Mouse (Mus musculus): Measurements from ENCODE around the gene Ccdc28b. TPM values are rescaled to one million over a fixed set of nuclear protein-coding genes. Genes with fewer than 3 reads are reported as not detected.

The Ccdc28b gene
- polyA plus RNA-seq, 1 experiment from 2014 or later, result 46.5 TPM

- no peak overlapping the region for H3K9ac ChIP-seq
Observed at GRCm38 (mm10) chr4:129622120-129622802, 1.5 kb downstream of the Ccdc28b start.

GRCm38 (mm10) chr4:129621283-129621841 lies 2.4 kb downstream of the Ccdc28b start:
- H3K36me3 ChIP-seq, result 0 out of 2 replicates have a peak, but pooled peaks cover 6% of the 10 kb centered on the region
- 74% methylated on average over 8 of the region's 8 CpGs for WGBS
- no peak overlapping the region for H3K4me3 ChIP-seq (replicated peaks)
- H3K4me1 ChIP-seq, result peaks cover 36% of the 10 kb centered on the region
- no peaks in the 10 kb centered on the region for H3K27me3 ChIP-seq (replicated peaks)
- no peaks in the 10 kb centered on the region for H3K9me3 ChIP-seq
- ATAC-seq (ENCODE audit: insufficient read depth, low FRiP score, low read depth), result no peak
- H3K4me2 ChIP-seq, result no peak overlapping the region
- peak overlapping the region; percentile 46; the same call in 1 of the 2 replicates for H3K27ac ChIP-seq
- no peak overlapping the region for H3K9ac ChIP-seq

More at GRCm38 (mm10) chr4:129622120-129622802, 1.5 kb downstream of the Ccdc28b start:
- no peak overlapping the region; the same call in 1 of the 2 replicates for H3K4me2 ChIP-seq
- ATAC-seq (ENCODE audit: insufficient read depth, low FRiP score, low read depth), result no peak
- H3K4me3 ChIP-seq (replicated peaks), result peak overlapping the region; percentile 66; the same call in 1 of the 2 replicates
- no peaks in the 10 kb centered on the region for H3K9me3 ChIP-seq
- peaks cover 36% of the 10 kb centered on the region for H3K4me1 ChIP-seq
- H3K27me3 ChIP-seq (replicated peaks), result no peaks in the 10 kb centered on the region
- 0 out of 2 replicates have a peak, but pooled peaks cover 3% of the 10 kb centered on the region for H3K36me3 ChIP-seq
- H3K27ac ChIP-seq, result no peak overlapping the region
- 72% methylated on average over 11 of the region's 11 CpGs for WGBS

DNA sequence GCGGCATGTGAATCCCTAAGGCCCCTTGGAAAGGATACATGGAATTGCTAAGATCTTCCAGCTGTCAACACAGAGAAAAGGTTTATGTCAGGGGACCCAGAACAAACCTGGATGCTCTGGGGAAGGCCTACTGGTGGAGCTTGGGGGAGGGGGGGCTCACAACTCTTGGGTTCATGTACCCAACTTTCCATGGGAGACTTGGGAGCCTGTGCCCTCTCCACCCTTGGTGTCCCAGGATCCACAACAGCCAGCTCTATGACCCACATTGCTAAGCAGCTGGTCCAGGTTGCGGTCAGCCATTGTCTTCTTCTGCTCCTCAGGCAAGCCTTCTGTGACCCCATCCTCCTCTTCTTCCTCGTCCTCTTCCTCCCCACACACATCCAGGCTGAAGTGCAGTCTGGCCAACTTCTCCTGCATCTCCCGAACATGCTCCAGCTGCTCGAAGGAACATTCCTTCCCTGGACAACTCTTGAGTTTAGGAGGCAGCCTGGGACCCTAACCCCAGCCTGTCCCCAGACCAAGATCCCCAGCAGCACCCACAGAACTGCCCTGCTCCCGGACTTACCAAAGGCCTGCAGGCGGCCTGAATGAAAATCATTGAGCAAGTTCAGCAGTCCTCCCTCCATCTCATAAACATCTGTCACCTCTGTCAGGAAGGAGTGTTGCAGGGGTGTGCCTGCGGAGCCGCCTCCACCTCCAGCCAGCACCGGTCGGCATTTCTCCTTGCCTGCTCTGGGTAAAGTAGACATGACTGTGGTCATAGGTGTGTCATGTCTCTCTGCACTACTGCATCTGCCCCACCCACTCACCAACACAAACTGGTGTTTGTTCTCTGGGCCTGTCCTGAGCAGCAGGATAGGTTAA lies 3.1 kb downstream of the Ccdc28b start:
- WGBS, result 79% methylated on average over 11 of the region's 11 CpGs
- Histone ChIP-seq H3K9ac (no peak overlapping the region), H3K36me3 (0 out of 2 replicates have a peak, but pooled peaks cover 9% of the 10 kb centered on the region), H3K4me3 (replicated peaks) (no peak overlapping the region), H3K4me2 (0 out of 2 replicates have a peak overlapping the region, but pooled peaks have one; percentile 9), H3K27me3 (replicated peaks) (no peaks in the 10 kb centered on the region), H3K27ac (peak overlapping the region; percentile 46; the same call in 1 of the 2 replicates), H3K9me3 (no peaks in the 10 kb centered on the region), H3K4me1 (peaks cover 36% of the 10 kb centered on the region)
- ATAC-seq (ENCODE audit: insufficient read depth, low FRiP score, low read depth), result no peak

DNA sequence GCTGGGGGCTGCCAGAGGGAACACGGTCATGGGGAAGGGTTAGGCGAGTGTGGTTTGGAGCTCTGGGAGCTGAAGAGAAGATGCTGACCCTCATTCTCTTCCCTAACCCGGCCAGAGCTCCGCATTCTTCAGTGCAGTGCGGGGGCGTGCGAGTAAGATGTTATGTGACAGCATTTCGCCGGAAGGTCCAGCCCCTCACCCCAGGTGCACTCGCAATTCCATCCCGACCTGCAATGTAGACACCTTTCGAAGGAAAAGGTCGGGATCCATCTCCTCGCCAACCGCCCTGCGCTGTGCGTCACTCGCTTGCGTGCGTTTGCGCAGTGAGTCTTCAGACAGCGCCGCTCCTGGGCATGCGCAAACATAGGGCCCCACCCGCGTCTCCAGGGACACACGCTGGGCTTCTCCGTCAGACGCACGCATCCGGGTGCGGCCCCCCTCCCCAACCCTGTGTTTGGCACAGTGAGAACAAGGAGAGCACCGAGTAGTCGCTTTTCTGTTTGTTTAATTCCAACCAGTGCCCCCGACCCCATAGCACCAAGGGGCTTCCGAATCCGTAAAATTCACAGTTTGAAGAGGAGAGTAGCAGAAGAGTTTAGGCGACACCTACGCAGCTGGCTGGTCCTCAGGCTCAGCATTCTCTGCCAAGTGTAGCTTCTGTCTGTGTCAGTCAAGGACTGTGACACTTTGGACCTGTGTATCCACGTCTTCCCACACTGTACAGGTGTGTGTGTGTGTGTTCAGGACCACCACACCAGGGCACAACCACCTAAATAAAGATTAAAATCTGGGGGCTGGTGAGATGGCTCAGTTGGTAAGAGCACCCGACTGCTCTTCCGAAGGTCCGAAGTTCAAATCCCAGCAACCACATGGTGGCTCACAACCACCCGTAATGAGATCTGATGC lies 4.7 kb downstream of the Ccdc28b start, which contains the start of gene Iqcc:
Gene Iqcc, minus strand, starts transcription at position 314 of the 906 bp plus-strand sequence.
- 4% methylated on average over 44 of the region's 44 CpGs for WGBS
- no peaks in the 10 kb centered on the region for H3K27me3 ChIP-seq (replicated peaks)
- peak within 1 kb of the TSS; percentile 76 for H3K4me3 ChIP-seq (replicated peaks)
- peaks cover 23% of the 10 kb centered on the region for H3K4me1 ChIP-seq
- H3K27ac ChIP-seq, result peak within 1 kb of the TSS; percentile 88
- ATAC-seq (ENCODE audit: insufficient read depth, low FRiP score, low read depth), result peak; percentile 87
- 0 out of 2 replicates have a peak, but pooled peaks cover 9% of the 10 kb centered on the region for H3K36me3 ChIP-seq
- peak within 1 kb of the TSS; percentile 85 for H3K4me2 ChIP-seq
- H3K9me3 ChIP-seq, result no peaks in the 10 kb centered on the region
- peak within 1 kb of the TSS; percentile 78 for H3K9ac ChIP-seq

DNA sequence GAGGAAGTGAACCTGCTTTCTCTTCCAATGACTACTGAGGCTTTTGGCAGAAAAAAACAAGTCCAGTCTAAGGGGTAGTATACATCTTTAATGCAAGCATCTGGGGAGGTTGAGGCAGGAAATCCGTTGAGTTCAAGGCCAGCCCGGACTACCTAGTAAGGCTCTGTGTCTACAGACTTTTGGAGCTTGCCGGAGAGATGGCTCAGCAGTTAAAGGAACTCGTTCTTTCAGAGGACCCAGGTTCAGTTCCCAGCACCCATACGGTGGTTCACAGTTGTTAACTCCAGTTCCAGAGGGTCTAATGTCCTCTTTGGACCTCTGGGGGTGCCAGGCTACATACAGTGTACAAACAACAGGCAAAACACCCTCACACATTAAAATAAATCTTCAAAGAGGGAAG lies 5.7 kb downstream of the Ccdc28b start:
- H3K4me1 ChIP-seq, result peaks cover 20% of the 10 kb centered on the region

GRCm38 (mm10) chr4:129617121-129617641 lies 6.6 kb downstream of the Ccdc28b start:
- ATAC-seq (ENCODE audit: insufficient read depth, low FRiP score, low read depth), result no peak
- H3K4me2 ChIP-seq, result no peak overlapping the region
- no peak overlapping the region for H3K9ac ChIP-seq
- H3K4me1 ChIP-seq, result peaks cover 12% of the 10 kb centered on the region; the same call in 1 of the 2 replicates
- no peaks in the 10 kb centered on the region for H3K9me3 ChIP-seq
- no peaks in the 10 kb centered on the region for H3K27me3 ChIP-seq (replicated peaks)
- no peak overlapping the region for H3K27ac ChIP-seq
- H3K4me3 ChIP-seq (replicated peaks), result no peak overlapping the region
- WGBS, result 94% methylated on average over 7 of the region's 7 CpGs
- H3K36me3 ChIP-seq, result 0 out of 2 replicates have a peak, but pooled peaks cover 9% of the 10 kb centered on the region

More for the DNA sequence above, 5.7 kb downstream of the Ccdc28b start:
- ATAC-seq (ENCODE audit: insufficient read depth, low FRiP score, low read depth), result no peak
- peak overlapping the region; percentile 76 for H3K4me3 ChIP-seq (replicated peaks)
- H3K9ac ChIP-seq, result peak overlapping the region; percentile 78; the same call in 1 of the 2 replicates
- peak overlapping the region; percentile 85 for H3K4me2 ChIP-seq
- no peaks in the 10 kb centered on the region for H3K9me3 ChIP-seq
- 93% methylated on average over 5 of the region's 5 CpGs for WGBS
- no peaks in the 10 kb centered on the region for H3K27me3 ChIP-seq (replicated peaks)
- peak overlapping the region; percentile 82; the same call in 1 of the 2 replicates for H3K27ac ChIP-seq
- H3K36me3 ChIP-seq, result 0 out of 2 replicates have a peak, but pooled peaks cover 9% of the 10 kb centered on the region

DNA sequence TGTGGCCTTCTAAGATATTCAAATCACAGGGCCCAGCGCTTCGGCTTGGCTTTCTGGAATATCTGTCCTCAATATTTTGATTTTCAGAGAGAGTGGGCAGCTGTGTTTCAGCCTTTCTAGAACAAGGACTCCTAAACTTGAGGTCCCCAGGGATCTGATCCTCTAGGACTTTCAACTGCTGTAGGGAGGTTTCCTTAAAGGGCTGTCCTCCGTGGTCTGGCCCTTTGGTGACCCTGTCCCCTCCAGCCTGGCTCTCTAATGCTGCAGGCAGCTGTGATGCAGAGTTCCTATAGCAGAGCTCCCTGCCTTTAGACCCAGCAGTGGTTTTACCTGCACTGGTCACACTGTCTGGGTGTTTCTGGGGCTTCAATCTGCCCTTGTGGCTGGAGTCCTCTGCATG lies 7.1 kb downstream of the Ccdc28b start:
- Histone ChIP-seq H3K4me3 (replicated peaks) (no peak overlapping the region), H3K4me1 (peaks cover 9% of the 10 kb centered on the region; the same call in 1 of the 2 replicates), H3K9me3 (no peaks in the 10 kb centered on the region), H3K4me2 (no peak overlapping the region), H3K36me3 (0 out of 2 replicates have a peak, but pooled peaks cover 9% of the 10 kb centered on the region), H3K27ac (no peak overlapping the region), H3K27me3 (replicated peaks) (no peaks in the 10 kb centered on the region), H3K9ac (no peak overlapping the region)
- no peak for ATAC-seq (ENCODE audit: insufficient read depth, low FRiP score, low read depth)
- WGBS, result 95% methylated on average over 3 of the region's 3 CpGs

- Histone ChIP-seq H3K4me2 (no peak overlapping the region), H3K36me3 (0 out of 2 replicates have a peak, but pooled peaks cover 9% of the 10 kb centered on the region), H3K27ac (no peak overlapping the region), H3K4me1 (peaks cover 6% of the 10 kb centered on the region; the same call in 1 of the 2 replicates), H3K9me3 (no peaks in the 10 kb centered on the region), H3K4me3 (replicated peaks) (no peak overlapping the region), H3K9ac (no peak overlapping the region), H3K27me3 (replicated peaks) (no peaks in the 10 kb centered on the region)
- ATAC-seq (ENCODE audit: insufficient read depth, low FRiP score, low read depth), result no peak
- WGBS, result 86% methylated on average over 9 of the region's 9 CpGs
Observed at GRCm38 (mm10) chr4:129615801-129616290, 7.9 kb downstream of the Ccdc28b start.

DNA sequence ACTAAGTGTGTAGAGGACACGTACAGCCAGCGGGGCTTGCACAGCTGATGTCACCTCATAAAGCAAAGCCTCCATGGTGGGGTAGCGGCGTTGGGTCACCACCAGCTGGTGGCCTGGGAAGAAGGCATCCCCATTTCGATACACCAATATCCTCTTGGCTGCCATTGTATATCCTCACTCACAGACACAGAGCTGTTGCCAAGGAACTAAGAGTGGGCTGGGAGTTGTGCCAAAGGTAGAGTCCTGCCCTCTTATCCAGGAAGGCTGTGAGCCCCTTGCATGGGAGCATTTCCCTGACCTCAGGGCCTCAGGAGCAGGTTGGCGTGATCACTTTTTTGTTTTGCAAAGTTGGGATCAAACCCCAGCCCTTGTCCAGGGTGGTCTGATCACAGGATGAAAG lies 9.7 kb downstream of the Ccdc28b start, which contains the start of gene Dcdc2b:
Gene Dcdc2b, minus strand, starts transcription at position 165 of the 400 bp plus-strand sequence.
- ATAC-seq (ENCODE audit: insufficient read depth, low FRiP score, low read depth), result no peak
- Histone ChIP-seq H3K4me2 (no peak within 1 kb of the TSS), H3K36me3 (0 out of 2 replicates have a peak, but pooled peaks cover 12% of the 10 kb centered on the region), H3K4me3 (replicated peaks) (no peak within 1 kb of the TSS), H3K27ac (no peak within 1 kb of the TSS), H3K4me1 (peaks cover 6% of the 10 kb centered on the region; the same call in 1 of the 2 replicates), H3K9me3 (no peaks in the 10 kb centered on the region), H3K9ac (no peak within 1 kb of the TSS), H3K27me3 (replicated peaks) (no peaks in the 10 kb centered on the region)
- 78% methylated on average over 6 of the region's 6 CpGs for WGBS

GRCm38 (mm10) chr4:129610472-129610871 lies 13.3 kb downstream of the Ccdc28b start:
- 0 out of 2 replicates have a peak, but pooled peaks cover 4% of the 10 kb centered on the region for H3K4me1 ChIP-seq
- no peak for ATAC-seq (ENCODE audit: insufficient read depth, low FRiP score, low read depth)

More at GRCm38 (mm10) chr4:129610472-129610871, 13.3 kb downstream of the Ccdc28b start:
- peaks cover 19% of the 10 kb centered on the region for H3K36me3 ChIP-seq
- no peak overlapping the region for H3K4me3 ChIP-seq (replicated peaks)
- no peaks in the 10 kb centered on the region for H3K27me3 ChIP-seq (replicated peaks)
- H3K9me3 ChIP-seq, result no peaks in the 10 kb centered on the region
- no peak overlapping the region for H3K9ac ChIP-seq
- 70% methylated on average over 4 of the region's 4 CpGs for WGBS
- H3K27ac ChIP-seq, result no peak overlapping the region
- H3K4me2 ChIP-seq, result no peak overlapping the region

Measured in stomach, embryonic 15.5 days (tissue).